Mouse (Mus musculus) megakaryocyte progenitor cell, adult 5-6 weeks (primary cell): ENCODE data around the gene Smg9. TPM values are rescaled to one million over a fixed set of nuclear protein-coding genes. Genes with fewer than 3 reads are reported as not detected.

Source experiments
- ATAC-seq: replicated peaks from 2 replicates; pipeline ENCODE4 v1.8.0; 2016; ENCODE audit warnings: mild to moderate bottlenecking, moderate TSS enrichment, inconsistent platforms; ENCODE audit not compliant: poor library complexity
- total RNA-seq, 2 experiments: library from RNA; stranded (forward) in 1 of 2; stranded (reverse) in 1 of 2; fragments of 157-497, 149-512 nt in 1 of 2; fragments of 200-1000 nt in 1 of 2; gene quantifications; 2 replicates each; pipeline versions ENCODE4 v1.2.3 to v1.2.4; 2015 to 2017

The Smg9 gene
- total RNA-seq, 2 experiments from 2014 or later, result 16.0 to 18.1 TPM

GRCm38 (mm10) chr7:24439891-24440290 lies 40.5 kb downstream of the Smg9 start:
- no peak for ATAC-seq

GRCm38 (mm10) chr7:24441785-24442184 lies 42.4 kb downstream of the Smg9 start:
- ATAC-seq, result peak; percentile 89

GRCm38 (mm10) chr7:24442313-24442712 lies 42.9 kb downstream of the Smg9 start:
- peak; percentile 76 for ATAC-seq

- peak; percentile 39 for ATAC-seq
Observed at GRCm38 (mm10) chr7:24445266-24445926, 46.0 kb downstream of the Smg9 start.

- ATAC-seq, result no peak
Observed at GRCm38 (mm10) chr7:24446697-24447340, 47.4 kb downstream of the Smg9 start.

- peak; percentile 21 for ATAC-seq
Observed at GRCm38 (mm10) chr7:24448782-24449517, 49.5 kb downstream of the Smg9 start.

GRCm38 (mm10) chr7:24450585-24451017 lies 51.2 kb downstream of the Smg9 start:
- peak; percentile 69 for ATAC-seq

- ATAC-seq, result 0 out of 2 replicates have a peak, but pooled peaks have one; percentile 21
Observed at GRCm38 (mm10) chr7:24451855-24452311, 52.5 kb downstream of the Smg9 start, which contains the start of gene Irgc1. TSS of gene Irgc1 (minus strand) at chr7:24452297.

- no peak for ATAC-seq
Observed at GRCm38 (mm10) chr7:24454199-24454598, 54.8 kb downstream of the Smg9 start.

- no peak for ATAC-seq
Observed at GRCm38 (mm10) chr7:24455726-24456125, 56.3 kb downstream of the Smg9 start.

- peak; percentile 74 for ATAC-seq
Observed at GRCm38 (mm10) chr7:24457726-24458370, 58.4 kb downstream of the Smg9 start.

GRCm38 (mm10) chr7:24459440-24459839 lies 60.0 kb downstream of the Smg9 start:
- ATAC-seq, result no peak

- peak; percentile 17; the same call in 1 of the 2 replicates for ATAC-seq
Observed at GRCm38 (mm10) chr7:24459843-24460242, 60.4 kb downstream of the Smg9 start.

- no peak; the same call in 1 of the 2 replicates for ATAC-seq
Observed at GRCm38 (mm10) chr7:24461376-24462051, 62.1 kb downstream of the Smg9 start.

GRCm38 (mm10) chr7:24462388-24463319 lies 63.2 kb downstream of the Smg9 start, which contains the start of gene Plaur:
TSS of gene Plaur (plus strand) at chr7:24462484.
- peak; percentile 58 for ATAC-seq

GRCm38 (mm10) chr7:24466835-24467234 lies 67.4 kb downstream of the Smg9 start:
- ATAC-seq, result peak; percentile 35

- ATAC-seq, result no peak
Observed at GRCm38 (mm10) chr7:24467886-24468285, 68.5 kb downstream of the Smg9 start.

- ATAC-seq, result no peak
Observed at GRCm38 (mm10) chr7:24469126-24469525, 69.7 kb downstream of the Smg9 start.

- ATAC-seq, result no peak
Observed at GRCm38 (mm10) chr7:24470356-24470755, 70.9 kb downstream of the Smg9 start.
